Mouse (Mus musculus) adrenal gland, adult 8-10 months (tissue): ENCODE measurements at regions not wholly inside any gene's neighbourhood (a gene's known extent, or its start where the extent isn't known, plus 50 kb on each side); places are given as distances from the start of the nearest gene placed in this dataset.
A peak's percentile ranks its signal among the peaks of the same experiment; 100 is the strongest.
"Not testable (repeated sequence)": the region's sequence is repeated elsewhere in the genome, so short reads cannot be mapped to it uniquely, and the experiment has no call there.

Experiments
- DNase-seq: peaks from one replicate; pipeline ENCODE4 v3.0.0; 2022

DNA sequence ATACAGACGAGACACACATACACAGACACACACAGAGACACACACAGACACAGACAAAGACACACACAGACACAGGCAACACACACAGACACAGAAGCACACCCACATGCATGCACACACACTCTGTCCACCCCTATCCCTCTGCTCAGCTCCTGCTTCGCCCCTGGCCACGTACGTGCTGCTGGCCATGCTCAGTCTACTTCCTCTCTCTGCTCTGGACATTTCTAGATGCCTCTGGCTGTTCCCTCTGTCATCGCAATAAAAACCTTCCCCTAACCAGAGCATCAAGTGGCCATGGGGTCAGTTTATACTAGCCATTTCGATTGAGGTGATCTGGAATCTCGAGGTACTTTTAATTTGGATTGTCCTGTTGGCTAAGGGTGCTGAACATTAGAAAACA is 118.9 kb upstream of the Slc38a2 start:
- DNase-seq = no peak

DNA sequence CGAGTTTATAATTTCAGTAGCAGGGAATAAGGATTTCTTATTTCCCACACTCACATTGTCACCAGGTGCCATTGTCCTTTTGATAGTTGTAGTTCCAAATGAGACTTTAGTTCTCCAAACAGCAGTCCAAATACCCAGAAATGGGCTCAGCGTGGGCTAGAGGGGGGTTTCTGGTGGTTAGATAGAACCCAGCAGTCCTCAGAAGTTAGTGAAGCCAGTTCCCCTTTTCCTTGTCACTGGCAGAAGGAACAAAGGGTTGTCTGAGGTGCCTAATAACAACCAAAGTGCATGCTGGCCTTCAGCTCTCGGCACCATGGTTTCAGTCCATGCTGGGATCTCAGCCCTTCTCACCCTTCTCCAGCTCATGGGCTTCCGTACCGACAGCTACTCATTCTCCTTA is 118.1 kb upstream of the Slc38a2 start:
- no peak for DNase-seq

DNA sequence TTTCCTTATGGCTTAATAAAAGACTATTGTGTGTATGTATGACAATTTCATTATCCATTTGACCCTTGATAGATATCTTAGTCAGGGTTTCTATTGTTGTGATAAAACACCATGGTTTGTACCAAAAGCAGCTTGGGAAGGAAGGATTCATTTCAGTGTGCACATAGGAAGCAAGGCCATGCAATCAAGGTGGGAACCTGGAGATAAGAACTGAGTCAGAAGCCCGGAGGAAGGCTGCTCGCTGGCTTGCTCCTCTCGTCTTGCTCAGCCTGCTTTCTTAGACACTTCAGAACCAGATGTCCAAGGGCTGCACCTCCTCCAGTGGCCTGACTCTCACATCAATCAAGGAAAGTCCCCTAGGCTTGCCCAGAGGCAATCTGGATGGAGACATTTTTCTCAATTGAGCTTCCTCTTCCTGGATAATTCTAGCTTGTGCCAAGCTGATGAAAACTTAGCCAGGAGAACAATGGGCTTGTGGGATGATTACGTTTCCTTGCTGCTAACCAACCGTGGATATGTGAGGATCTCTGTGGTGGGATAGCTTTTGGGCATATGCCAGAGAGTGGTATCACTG is 117.6 kb upstream of the Slc38a2 start:
- DNase-seq = no peak

DNA sequence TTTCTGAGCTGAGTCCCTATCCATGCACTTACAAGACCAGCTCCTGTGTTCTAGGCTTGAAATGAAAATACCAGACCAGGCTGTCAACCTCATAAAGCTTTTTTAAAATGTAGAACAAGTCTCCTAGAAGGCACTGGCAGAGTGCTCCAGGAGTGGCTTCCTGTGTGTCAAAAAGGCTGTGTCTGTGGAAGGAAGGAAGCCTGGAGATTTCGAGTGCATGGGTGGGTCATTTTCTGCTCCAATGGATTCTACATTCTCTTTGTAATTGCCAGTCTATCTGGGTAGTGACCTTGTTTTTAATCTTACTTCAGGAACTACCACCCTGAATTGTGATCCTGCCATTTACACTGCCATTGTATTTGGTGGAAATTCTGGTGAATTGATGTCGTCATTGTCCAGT is 113.9 kb upstream of the Slc38a2 start:
- no peak for DNase-seq

DNA sequence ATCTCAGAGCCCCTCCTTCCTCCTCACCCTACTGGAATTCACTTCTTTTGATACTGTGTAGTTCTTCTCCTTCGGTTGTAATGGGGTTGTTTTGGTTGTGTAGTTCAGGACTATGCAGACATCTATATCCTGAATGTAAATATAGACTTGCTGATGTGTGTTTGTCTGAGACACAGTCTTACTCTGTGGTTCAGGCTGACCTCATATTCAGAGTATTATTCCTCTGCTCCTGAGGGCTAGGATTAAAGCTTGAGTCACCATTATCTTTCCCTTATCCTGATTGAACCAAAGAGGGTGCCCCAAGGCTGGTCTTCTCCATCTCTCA is 103.2 kb upstream of the Slc38a2 start:
- DNase-seq = no peak

DNA sequence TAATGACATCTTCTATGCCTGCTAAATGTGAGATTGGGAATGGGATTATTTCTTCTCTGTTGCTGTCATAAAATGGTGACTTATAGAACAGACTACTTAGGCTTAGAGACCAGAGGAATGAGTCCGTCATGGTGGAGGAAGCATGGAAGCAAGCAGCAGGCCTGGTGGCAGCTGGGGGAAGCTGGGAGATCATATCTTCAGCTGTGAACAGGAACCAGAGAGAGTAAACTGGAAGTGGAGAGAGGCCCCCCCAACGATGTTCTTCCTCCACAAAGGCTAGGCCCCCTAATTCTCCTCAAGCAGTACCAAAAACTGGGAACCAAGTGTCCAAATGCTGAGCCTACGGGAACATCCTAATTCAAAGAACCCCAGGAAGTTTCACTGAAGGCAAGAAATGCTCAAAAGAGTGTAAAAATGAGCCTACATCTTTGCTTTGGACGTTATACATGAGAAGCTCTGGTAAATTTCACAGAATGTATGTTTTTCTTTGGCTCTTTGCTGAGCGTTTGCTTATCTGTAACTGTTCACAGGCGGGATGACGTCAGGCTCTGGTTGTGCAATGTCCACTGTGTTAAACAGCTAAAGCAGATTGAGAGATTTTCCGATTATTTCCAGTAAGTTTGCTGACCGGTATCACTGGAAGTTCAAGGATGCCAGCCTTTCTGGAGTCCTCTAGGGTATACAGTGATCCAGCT is 102.7 kb upstream of the Slc38a2 start:
- peak; percentile 49 for DNase-seq

DNA sequence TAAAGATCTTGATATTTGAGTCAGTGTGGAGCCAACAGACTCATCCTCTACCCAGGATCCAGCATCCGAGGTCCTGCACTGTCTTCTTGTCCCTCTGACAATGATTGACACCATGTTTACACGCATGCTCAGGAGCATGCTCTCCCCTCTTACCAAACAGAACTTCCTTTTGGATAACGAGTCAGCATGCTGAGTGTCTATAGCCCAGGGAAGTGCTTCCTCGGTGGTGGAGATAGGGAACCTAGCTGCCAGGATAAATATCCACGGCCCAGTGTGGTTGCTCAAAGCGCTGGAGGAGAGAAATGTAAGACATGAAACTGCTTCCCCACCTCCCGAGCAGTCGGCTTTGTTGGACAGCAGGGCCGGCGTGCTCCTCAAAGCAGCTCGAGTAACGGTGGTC is 99.7 kb upstream of the Slc38a2 start:
- no peak for DNase-seq

DNA sequence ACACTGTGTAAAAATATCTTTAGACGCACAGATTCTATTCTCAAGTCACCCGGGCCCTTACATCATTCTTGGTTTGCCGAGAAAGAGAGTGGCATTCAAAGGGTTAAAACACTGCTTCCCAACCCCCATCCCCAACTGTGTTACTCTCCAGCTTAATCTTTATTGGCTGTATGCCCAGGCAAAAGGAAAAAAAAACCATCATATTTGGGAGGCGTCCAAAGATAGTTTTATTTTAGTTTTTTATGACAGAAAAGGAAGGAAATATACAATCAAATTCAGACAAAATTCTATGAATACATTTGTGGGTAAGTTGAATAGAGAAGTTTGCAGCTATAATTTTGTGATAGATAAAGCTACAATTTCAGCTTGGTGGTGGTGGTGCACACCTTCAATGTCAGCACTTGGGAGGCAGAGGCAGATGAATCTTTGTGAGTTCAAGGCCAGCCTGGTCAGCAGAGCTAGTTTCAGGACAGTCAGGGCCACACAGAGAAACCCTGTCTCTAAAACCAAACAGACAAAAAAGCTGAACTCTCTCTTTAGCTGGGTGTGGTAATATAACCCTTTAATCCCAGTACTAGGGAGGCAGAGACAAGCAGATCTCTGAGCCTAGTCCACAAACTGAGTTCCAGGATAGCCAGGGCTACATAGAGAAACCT is 98.2 kb upstream of the Slc38a2 start:
- peak; percentile 38 for DNase-seq

DNA sequence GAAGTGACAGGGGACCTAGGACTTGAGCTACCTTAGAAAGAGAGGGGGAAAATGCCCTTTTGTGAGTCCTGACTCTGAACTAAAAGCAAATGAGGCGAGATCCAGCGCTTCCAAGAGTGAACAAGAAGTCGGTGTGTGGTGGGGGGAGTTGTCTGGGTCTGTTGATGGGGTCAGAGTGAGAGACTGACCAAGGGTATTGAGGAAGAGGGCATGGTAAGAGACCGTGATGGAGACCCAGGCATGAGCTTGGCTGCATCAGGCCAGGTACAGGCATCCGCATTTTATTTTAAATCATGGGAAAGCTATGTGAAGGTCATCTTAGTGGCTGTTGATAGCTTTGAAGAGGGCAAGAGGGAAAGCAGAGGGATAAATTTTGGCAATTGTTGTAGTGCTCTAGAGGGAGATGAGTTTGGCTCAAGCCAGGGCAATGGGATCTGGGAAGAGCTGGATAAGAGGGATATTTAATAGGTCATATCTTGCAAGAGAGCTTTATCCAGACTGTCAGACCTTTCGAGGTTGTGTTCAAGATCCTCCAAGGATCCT is 94.7 kb upstream of the Slc38a2 start:
- DNase-seq = no peak

DNA sequence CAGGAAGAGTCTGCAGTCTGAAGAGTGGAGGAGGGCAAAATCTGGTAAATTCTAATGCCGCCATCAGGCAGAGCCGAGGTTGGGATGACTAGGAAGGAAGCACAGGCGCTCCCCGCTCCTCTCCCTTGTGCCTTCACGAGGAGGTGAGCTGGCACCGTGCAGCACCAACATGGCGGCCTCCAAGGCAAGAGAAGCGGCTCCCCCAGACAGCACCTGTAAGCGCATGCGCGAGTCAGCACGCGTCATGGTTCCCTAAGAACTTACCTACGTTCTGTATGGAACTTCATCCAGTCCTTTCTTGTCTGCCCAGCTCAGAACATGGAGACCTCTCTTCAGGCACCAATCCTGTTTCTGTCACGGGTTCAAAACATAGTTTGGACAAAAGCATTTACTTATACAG is 93.7 kb upstream of the Slc38a2 start:
- no peak for DNase-seq

DNA sequence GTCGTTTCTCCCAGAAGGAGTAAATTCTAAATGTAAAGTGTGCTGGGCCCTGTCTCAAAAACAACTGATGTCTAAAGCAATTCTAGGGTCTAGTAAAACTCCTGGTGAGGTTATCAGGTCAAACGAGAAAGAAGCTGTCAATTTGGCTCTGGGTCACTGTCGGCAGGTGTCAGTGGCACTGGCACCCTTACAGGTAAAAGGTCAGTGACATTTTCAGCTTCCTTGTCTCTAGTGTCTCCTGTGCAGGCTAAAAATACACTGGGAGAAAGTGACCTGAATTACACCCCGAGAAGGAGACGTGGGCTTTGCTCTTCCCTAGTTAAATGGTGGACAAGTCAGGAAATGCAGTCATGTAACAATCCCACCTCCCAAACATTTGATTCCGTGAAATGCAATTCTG is 91.8 kb upstream of the Slc38a2 start:
- DNase-seq = no peak

DNA sequence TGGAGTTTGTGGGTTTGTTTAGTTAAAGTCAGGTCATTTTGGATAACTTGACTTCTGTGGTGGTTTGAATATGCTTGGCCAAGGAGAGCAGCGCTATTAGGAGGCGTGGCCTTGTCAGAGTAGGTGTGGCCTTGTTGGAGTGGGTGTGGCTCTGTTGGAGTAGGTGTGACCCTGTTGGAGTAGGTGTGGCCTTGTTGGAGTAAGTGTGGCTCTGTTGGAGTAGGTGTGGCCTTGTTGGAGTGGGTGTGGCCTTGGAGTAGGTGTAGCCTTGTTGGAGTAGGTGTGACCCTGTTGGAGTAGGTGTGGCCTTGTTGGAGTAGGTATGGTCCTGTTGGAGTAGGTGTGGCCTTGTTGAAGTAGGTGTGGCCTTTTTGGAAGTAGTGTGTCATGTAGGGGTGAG is 88.4 kb upstream of the Slc38a2 start:
- DNase-seq = not testable (repeated sequence)

DNA sequence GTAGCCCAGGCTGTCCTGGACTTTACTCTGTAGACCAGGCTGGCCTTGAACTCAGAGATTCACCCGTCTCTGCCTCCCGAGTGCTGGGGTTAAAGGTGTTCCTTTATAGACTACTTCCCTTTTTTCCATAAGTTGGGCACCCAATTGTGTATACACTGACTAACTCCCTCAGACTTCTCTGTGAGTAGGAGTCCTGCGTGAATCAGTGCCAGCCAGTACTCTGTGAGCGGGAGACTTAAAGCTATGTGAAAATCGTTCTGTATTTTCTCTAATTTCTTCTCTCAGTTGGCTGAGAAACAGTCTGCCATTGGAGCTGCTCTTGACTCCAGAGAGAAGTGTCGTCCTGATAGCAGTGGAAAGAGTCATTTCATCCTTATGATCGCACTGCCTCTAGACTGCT is 85.0 kb upstream of the Slc38a2 start:
- DNase-seq = no peak

DNA sequence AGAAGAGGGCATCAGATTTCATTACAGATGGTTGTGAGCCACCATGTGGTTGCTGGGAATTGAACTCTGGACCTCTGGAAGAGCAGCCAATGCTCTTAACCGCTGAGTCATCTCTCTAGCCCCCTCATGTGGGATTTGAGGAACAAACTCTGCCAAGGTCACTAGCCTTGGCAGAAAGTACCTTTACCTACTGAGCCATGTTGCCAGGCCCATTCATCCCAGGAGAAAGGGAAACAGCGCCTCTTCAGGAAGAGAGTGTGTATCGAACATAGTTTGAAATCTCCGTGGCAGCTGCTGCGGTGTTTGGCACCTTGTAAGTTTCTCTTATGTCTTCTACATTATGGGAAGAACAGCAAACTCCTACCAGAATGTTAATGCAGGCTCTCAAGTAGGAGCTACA is 82.0 kb upstream of the Slc38a2 start:
- DNase-seq = no peak

DNA sequence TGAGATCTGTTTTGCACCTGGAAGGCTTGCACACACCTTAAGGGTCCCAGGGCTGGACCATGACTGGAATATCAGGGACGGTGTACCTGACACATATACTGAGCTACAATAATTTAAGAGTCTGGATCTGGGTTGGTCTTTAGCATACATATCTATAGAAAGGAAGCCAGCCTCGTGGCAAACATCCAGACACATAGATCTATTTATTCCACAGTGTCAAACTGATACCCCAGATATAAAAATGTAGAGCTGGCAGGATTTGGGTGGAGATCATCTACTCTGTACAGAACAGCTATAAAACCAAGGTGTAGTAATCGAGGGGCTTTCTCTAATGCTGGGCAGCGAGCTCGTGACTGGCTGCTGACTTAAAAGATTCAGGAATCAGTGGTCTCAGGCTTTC is 81.1 kb upstream of the Slc38a2 start:
- no peak for DNase-seq

DNA sequence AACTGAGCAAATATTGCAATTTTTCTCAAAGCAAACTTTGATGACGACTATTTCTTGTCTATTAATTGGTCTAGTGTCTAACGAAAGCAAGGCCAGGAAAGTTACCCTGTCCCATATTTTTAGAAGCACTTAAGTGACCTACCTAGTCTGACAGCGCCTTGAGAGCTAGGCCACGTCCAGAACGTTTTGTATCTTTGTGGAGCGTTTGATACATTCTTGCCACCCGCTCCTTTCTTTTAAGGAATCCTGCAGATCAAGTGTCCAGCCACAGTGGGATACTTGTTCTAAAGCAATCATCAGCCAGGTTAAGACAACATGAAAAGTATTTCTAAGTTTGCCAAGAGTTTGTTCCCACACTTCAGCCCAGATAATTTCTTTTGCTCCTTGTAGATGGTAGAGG is 79.8 kb upstream of the Slc38a2 start:
- no peak for DNase-seq

DNA sequence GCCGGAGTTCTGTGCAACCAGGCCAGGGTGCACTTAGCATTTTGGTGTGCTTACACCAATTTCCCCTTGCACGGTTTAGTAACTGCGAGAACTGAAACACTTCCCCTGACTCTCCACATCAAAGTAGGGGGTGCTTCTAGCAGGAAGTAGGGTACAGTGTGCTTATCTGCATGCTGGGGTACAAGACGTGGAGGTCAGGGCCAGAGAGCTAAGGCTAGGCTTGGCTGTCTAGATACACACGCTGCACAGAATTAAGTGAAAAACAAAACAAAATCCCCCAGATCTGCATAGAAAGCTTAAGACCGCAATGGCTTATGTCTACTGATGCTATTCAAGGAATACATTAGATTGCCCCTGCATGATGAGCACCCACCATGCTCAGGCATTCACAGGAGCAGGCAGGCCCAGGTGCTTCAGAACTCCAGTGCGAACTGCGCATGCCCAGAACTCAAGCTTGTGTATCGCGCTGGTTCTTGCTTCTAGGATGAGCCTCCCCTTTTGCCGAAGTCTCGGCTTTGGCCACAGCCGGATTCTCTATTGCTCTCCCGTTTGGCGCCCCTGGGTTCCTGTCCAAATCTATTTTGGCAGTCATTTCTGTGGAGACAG is 78.9 kb upstream of the Slc38a2 start:
- no peak for DNase-seq

DNA sequence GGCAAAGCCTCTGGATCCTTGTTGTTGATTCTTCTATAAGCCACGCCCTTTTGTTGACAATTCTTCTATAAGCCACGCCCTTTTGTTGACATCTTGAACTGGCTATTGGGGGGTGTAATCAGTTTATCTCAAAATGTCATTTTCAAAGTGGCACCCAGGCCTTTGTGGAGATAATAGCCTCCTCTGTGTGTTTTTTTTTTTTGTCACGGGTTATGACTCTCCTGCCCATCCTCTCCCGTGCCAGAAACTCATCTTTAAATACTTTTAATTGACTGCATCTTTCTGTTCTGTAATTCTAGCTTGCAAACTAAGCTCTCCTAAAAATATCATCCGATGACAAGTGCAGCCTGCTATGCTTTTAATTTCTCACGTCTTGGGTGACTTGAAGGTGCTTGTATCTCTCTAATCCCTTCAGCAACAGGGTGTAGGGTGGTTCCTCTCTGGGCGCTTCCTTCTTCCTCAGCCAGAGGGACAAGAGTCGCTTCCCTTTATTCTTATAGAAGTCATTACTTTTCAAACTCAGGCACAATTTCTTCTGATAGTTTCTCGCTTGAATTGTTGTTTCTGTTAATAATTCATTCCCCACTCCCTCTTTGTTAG is 77.0 kb upstream of the Slc38a2 start:
- no peak for DNase-seq

DNA sequence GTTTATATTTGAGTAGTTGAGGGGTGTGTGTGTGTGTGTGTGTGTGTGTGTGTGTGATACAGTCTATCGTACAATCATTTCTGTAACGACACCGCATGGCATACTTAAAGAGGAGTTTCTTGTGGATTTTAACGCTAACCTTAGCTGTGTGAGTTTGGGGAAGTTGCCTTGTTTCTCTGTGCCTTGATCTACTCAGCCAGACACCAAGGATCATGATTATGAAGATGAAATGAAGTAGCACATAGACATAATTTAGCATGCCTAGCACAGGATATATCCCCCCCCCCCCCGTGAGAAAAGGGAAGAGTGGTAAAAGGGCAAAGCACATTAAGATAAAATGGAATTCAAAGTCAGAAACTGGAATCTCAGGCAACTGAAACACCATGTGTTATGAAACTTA is 75.6 kb upstream of the Slc38a2 start:
- no peak for DNase-seq

DNA sequence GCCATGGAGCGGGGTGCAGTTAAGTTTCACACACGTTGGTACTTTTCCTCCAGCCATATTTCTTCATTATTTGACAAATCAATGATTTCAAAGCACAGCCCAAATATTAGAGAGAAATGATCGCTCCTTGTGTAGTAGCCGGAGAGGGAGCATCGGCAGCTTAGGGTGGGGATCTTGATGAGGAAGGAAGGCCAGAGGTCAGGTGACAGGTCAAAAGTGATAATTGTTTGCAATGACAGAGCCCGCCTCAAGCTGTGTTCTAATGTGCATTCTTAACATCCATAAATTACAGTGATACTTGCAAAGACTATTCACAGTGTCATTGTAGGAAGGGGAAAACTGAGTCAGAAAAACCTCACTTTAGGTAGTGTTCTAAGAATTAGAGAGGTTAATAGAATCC is 75.1 kb upstream of the Slc38a2 start:
- no peak for DNase-seq

DNA sequence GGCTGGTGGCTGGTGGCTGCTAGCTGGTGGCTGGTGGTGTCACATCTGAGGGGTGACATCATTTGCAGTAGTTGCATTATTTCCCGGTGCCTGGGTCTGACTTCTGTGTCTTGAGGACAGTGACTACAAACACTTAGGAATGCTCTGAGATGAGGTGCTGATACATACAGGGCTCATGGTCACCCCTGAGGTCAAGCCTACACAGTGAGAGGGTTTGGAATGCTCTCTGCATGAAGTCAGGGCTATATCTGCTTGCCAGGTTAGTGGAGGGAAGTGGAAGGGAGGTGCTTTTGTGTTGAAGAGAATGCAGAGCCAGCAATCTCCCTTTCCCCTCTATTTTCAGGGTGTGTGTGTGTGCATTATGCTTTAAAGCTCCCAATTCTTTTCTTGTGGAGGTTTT is 74.1 kb upstream of the Slc38a2 start:
- no peak for DNase-seq

DNA sequence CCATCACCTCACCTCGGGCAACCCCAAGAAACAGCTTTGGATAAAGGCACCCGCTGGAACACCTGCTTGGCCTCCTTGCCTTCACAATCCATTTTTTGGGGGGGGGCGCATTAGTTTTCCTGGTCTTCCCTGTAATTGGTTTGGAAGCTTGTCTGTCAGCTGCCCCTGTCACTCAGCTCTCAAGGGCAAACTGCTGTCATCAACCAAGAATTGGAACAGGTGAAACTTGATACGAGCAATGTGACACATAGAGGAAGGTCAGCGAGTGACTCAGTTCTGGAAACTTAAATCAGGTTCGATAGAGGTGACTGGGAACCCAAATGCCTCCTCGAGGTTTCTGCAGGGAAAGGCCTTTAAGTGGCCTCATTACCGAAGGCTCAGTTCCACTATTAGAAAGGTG is 73.2 kb upstream of the Slc38a2 start:
- DNase-seq = no peak

DNA sequence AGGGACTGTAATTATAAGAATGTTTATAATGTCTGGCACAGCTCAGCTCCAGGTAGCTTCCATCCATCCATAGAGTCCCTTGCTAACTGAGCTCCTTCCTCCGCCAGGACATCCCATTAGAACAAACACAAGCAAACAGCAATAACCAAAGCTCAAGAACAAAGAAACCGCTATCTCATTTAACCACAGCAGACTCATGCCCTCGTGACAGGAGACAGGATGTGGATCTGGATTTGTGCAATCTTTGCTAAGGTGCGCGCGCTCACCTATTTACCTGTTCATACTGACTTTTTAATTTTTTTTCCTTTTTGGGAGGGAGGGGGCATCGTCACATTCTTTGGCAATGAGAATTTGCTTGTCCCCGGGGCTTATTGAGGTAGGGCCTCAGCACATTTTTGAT is 71.3 kb upstream of the Slc38a2 start:
- no peak for DNase-seq
